Mouse (Mus musculus): ENCODE results near the gene Fuca1.

DNA sequence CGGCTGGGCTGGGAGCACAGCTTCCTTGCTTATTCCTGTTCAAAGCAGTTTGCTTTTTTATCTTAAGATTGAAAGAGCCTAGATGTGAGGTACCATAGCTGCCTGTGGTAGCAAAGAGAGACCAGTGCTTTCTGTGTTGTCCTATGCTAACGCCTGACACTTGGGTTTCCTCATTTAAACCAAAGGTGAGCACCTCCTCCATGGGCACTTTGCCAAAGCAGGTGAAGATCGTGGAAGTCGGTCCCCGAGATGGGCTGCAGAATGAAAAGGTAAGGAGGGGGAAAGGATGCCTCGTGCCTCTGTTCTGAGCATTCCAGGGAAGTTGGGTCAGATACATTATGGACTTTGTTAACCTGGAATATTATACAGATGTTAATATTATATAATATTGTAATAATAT is 29.8 kb downstream of the Fuca1 start:
- TF ChIP-seq CTCF (IDR thresholded peaks at IDR 0.05; ENCODE audit: insufficient read depth, low read depth, low read length) (no peak), POLR2A (IDR thresholded peaks at IDR 0.05; ENCODE audit: insufficient read depth, low read depth, low read length) (no peak)
